Mouse (Mus musculus): ENCODE results near the gene Efcab12. TPM values are rescaled to one million over a fixed set of nuclear protein-coding genes. Genes with fewer than 3 reads are reported as not detected.
"Not testable (repeated sequence)": the region's sequence is repeated elsewhere in the genome, so short reads cannot be mapped to it uniquely, and the experiment has no call there.

Efcab12 gene
- polyA plus RNA-seq (2014; fragmentation: Nextera tagmentation; extraction: Ambion mirVana), result 0.40 and 0.72 TPM in 2 replicates

DNA sequence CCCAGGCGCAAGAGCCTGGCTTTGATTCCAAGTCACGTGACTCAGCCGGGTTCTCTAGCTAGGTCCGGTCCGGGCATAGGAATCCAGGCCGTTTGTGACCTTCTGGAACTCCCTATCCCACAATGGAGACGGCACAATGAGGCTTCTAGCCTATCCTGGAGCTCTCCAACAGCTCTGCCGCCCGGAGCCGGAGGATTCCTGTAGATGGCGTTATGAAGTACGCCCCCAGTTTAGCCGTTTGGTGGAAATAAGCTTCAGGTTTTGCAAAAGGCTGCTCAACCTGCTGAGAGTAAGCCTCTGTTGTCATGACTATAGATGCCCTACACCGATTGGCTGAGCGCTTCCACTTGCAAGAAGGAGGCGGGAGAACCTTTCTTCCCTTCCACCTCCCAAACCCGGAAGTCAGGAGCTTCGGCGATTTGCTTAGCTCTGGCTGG, at the start of gene Efcab12:
Gene Efcab12 (minus strand): TSS at position 252 of the 437 bp plus-strand sequence.
- Histone ChIP-seq H3K9me3 (ENCODE audit: control insufficient read depth, low read length) (no peaks in the 10 kb centered on the region), H3K4me3 (ENCODE audit: low read depth, low read length) (peak within 1 kb of the TSS; percentile 26), H3K36me3 (ENCODE audit: control insufficient read depth, insufficient read depth, low read length) (peaks cover 2% of the 10 kb centered on the region; the same call in 1 of the 2 replicates), H3K27me3 (ENCODE audit: control insufficient read depth, insufficient read depth, low read length) (no peaks in the 10 kb centered on the region), H3K27ac (replicated peaks; ENCODE audit: low read depth, low read length) (no peak within 1 kb of the TSS), H3K4me1 (ENCODE audit: control insufficient read depth, insufficient read depth, low read length) (no peaks in the 10 kb centered on the region), H3K4me2 (ENCODE audit: low read depth, severe bottlenecking) (peak within 1 kb of the TSS; percentile 60), H3K9ac (ENCODE audit: low read length) (peak within 1 kb of the TSS; percentile 31)
- 2% methylated on average over 19 of the region's 19 CpGs for WGBS
- peak; percentile 76 for DNase-seq (ENCODE audit: low spot score)
- peak; percentile 79; the same call in 1 of the 2 replicates for ATAC-seq (ENCODE audit: insufficient number of reproducible peaks, low FRiP score, low TSS enrichment, low read depth)

DNA sequence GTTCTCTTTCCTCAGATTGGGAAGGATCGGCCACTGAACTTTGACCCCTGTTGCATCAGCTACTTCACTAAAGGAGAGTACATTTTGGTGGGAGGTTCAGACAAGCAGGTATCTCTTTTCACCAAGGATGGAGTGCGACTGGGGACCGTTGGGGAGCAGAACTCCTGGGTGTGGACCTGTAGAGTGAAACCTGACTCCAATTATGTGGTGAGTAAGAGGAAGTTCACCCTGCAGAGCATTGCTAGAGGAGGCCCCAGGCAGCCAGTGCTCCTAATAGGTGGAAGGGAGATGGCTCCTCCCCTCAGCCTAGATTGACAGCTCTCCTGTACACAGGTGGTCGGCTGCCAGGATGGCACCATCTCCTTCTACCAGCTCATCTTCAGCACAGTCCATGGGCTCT, 48.7 kb upstream of the Efcab12 start:
- Histone ChIP-seq H3K4me2 (ENCODE audit: low read depth, severe bottlenecking) (no peak overlapping the region), H3K27ac (replicated peaks; ENCODE audit: low read depth, low read length) (no peak overlapping the region)
- 55% methylated on average over 4 of the region's 4 CpGs for WGBS

DNA sequence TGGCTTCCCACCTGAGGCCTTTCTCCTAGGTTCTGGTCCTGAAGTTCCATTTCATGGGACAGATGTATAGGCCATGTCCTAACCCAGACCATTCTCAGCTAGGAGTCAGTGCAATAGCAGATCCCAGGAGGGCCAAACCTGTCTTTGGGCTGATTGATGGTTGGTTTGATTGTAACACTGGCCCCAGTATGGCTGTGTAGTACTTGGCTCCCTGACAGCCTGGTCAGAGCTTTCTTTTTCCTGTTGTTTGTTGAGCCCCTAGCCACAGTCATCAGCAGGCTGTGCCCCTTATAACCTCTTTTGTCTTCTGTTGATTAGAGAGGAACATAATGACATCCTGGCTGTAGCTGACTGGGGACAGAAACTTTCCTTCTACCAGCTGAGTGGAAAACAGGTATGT, 45.8 kb upstream of the Efcab12 start:
- Histone ChIP-seq H3K36me3 (ENCODE audit: control insufficient read depth, insufficient read depth, low read length) (peaks cover 2% of the 10 kb centered on the region; the same call in 1 of the 2 replicates), H3K4me1 (ENCODE audit: control insufficient read depth, insufficient read depth, low read length) (no peaks in the 10 kb centered on the region), H3K9me3 (ENCODE audit: control insufficient read depth, low read length) (peaks cover 4% of the 10 kb centered on the region; the same call in 1 of the 2 replicates), H3K9ac (ENCODE audit: low read length) (no peak overlapping the region), H3K27ac (replicated peaks; ENCODE audit: low read depth, low read length) (no peak overlapping the region), H3K27me3 (ENCODE audit: control insufficient read depth, insufficient read depth, low read length) (no peaks in the 10 kb centered on the region), H3K4me3 (ENCODE audit: low read depth, low read length) (no peak overlapping the region), H3K4me2 (ENCODE audit: low read depth, severe bottlenecking) (no peak overlapping the region)
- DNase-seq (ENCODE audit: low spot score) (no peak), ATAC-seq (ENCODE audit: insufficient number of reproducible peaks, low FRiP score, low TSS enrichment, low read depth) (no peak)

More for the DNA sequence above, 48.7 kb upstream of the Efcab12 start:
- Histone ChIP-seq H3K27me3 (ENCODE audit: control insufficient read depth, insufficient read depth, low read length) (no peaks in the 10 kb centered on the region), H3K4me1 (ENCODE audit: control insufficient read depth, insufficient read depth, low read length) (no peaks in the 10 kb centered on the region), H3K9me3 (ENCODE audit: control insufficient read depth, low read length) (peaks cover 4% of the 10 kb centered on the region; the same call in 1 of the 2 replicates), H3K4me3 (ENCODE audit: low read depth, low read length) (no peak overlapping the region), H3K9ac (ENCODE audit: low read length) (no peak overlapping the region), H3K36me3 (ENCODE audit: control insufficient read depth, insufficient read depth, low read length) (peaks cover 2% of the 10 kb centered on the region; the same call in 1 of the 2 replicates)
- DNase-seq (ENCODE audit: low spot score), result no peak
- ATAC-seq (ENCODE audit: insufficient number of reproducible peaks, low FRiP score, low TSS enrichment, low read depth), result no peak

DNA sequence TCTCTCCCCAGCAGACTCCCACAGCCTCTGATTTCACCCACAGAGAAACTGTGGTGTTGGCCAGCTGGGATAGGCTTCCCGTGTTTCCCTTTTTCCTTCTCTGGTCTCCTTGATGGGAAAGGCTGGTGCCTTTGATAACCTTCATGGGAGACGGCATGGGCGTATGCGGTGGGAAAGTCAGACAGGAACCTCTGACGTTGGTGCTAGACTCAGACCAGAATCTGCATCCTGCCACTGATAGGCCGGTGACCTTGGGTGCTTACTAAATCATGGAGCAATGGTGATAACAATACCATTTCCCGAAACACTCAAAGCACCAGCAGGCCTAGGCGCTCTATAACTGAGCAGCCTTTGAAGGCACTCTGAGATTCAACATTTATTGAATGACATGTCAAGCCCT, 42.5 kb upstream of the Efcab12 start:
- Histone ChIP-seq H3K4me3 (ENCODE audit: low read depth, low read length) (no peak overlapping the region), H3K27ac (replicated peaks; ENCODE audit: low read depth, low read length) (no peak overlapping the region), H3K9me3 (ENCODE audit: control insufficient read depth, low read length) (no peaks in the 10 kb centered on the region), H3K36me3 (ENCODE audit: control insufficient read depth, insufficient read depth, low read length) (no peaks in the 10 kb centered on the region), H3K27me3 (ENCODE audit: control insufficient read depth, insufficient read depth, low read length) (no peaks in the 10 kb centered on the region), H3K9ac (ENCODE audit: low read length) (no peak overlapping the region), H3K4me2 (ENCODE audit: low read depth, severe bottlenecking) (no peak overlapping the region), H3K4me1 (ENCODE audit: control insufficient read depth, insufficient read depth, low read length) (no peaks in the 10 kb centered on the region)
- 90% methylated on average over 8 of the region's 8 CpGs for WGBS
- ATAC-seq (ENCODE audit: insufficient number of reproducible peaks, low FRiP score, low TSS enrichment, low read depth) (no peak), DNase-seq (ENCODE audit: low spot score) (no peak)

DNA sequence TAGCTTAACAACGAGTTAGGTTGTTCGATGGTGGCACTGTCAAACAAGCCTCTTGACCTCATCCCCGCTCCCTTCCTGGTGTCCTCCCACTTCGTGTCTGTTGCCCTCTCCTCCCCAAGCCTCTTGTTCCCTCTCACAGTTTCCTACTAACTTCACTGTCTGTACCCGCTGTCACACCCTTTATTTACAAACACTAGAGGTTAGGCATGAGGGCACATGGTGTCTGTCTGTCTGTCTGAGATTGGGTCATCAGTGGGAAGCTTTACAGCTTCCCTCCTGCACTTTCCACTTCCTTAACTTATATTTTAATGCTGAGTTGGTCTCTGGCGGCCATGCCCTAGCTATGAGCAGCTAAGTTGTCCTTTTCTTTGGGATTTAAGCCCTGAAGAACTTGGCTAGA, 41.5 kb upstream of the Efcab12 start:
- Histone ChIP-seq H3K9ac (ENCODE audit: low read length) (no peak overlapping the region), H3K27ac (replicated peaks; ENCODE audit: low read depth, low read length) (no peak overlapping the region)
- 80% methylated on average over 6 of the region's 6 CpGs for WGBS

DNA sequence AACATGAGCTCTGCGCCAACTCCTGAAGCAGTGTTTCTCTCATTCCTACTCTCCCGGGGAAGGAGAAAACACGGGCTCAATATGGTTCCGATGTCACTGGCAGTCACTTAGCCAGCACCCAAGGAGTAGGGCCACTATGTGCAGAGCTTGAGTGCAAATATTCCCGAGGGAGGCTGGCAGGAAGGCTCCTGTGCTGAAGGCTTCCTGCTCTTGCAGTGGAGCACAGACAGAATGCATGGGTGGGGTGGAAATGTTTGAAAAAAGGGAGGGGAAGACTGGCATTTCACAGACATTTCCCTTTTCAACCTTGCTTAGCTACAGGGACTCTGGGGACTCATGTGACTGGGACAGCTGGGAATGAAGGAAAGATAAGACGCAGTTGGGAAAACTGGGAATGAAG, 40.5 kb upstream of the Efcab12 start:
- Histone ChIP-seq H3K4me3 (ENCODE audit: low read depth, low read length) (no peak overlapping the region), H3K27ac (replicated peaks; ENCODE audit: low read depth, low read length) (no peak overlapping the region), H3K9ac (ENCODE audit: low read length) (no peak overlapping the region), H3K9me3 (ENCODE audit: control insufficient read depth, low read length) (no peaks in the 10 kb centered on the region), H3K36me3 (ENCODE audit: control insufficient read depth, insufficient read depth, low read length) (no peaks in the 10 kb centered on the region), H3K4me1 (ENCODE audit: control insufficient read depth, insufficient read depth, low read length) (no peaks in the 10 kb centered on the region), H3K27me3 (ENCODE audit: control insufficient read depth, insufficient read depth, low read length) (no peaks in the 10 kb centered on the region), H3K4me2 (ENCODE audit: low read depth, severe bottlenecking) (no peak overlapping the region)
- WGBS, result 88% methylated on average over 6 of the region's 6 CpGs
- ATAC-seq (ENCODE audit: insufficient number of reproducible peaks, low FRiP score, low TSS enrichment, low read depth), result no peak
- no peak for DNase-seq (ENCODE audit: low spot score)

More for the DNA sequence above, 41.5 kb upstream of the Efcab12 start:
- ATAC-seq (ENCODE audit: insufficient number of reproducible peaks, low FRiP score, low TSS enrichment, low read depth), result no peak
- no peaks in the 10 kb centered on the region for H3K36me3 ChIP-seq (ENCODE audit: control insufficient read depth, insufficient read depth, low read length)
- no peak overlapping the region for H3K4me3 ChIP-seq (ENCODE audit: low read depth, low read length)
- H3K4me2 ChIP-seq (ENCODE audit: low read depth, severe bottlenecking), result no peak overlapping the region
- H3K9me3 ChIP-seq (ENCODE audit: control insufficient read depth, low read length), result no peaks in the 10 kb centered on the region
- no peaks in the 10 kb centered on the region for H3K27me3 ChIP-seq (ENCODE audit: control insufficient read depth, insufficient read depth, low read length)
- DNase-seq (ENCODE audit: low spot score), result no peak
- no peaks in the 10 kb centered on the region for H3K4me1 ChIP-seq (ENCODE audit: control insufficient read depth, insufficient read depth, low read length)

DNA sequence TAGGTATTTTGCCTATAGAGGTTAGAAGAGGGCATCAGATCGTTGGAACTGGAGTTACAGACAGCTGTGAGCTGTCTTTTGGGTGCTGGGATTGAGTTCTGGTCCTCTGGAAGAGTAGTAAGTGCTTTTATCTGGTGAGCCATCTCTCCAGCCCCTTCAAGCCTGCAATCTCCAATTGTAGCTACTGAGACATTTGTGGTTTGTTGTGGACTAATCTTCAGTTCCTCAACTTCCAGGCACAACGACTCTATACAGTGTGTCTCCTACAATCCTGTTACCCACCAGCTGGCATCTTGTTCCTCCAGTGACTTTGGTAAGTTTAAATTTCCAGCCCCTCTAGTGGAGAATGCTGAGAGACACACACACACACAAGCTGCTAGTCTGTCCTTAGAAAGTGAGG, 39.0 kb upstream of the Efcab12 start:
- Histone ChIP-seq H3K4me2 (ENCODE audit: low read depth, severe bottlenecking) (no peak overlapping the region), H3K36me3 (ENCODE audit: control insufficient read depth, insufficient read depth, low read length) (no peaks in the 10 kb centered on the region), H3K4me3 (ENCODE audit: low read depth, low read length) (no peak overlapping the region), H3K27ac (replicated peaks; ENCODE audit: low read depth, low read length) (no peak overlapping the region), H3K9ac (ENCODE audit: low read length) (no peak overlapping the region), H3K9me3 (ENCODE audit: control insufficient read depth, low read length) (no peaks in the 10 kb centered on the region), H3K4me1 (ENCODE audit: control insufficient read depth, insufficient read depth, low read length) (no peaks in the 10 kb centered on the region), H3K27me3 (ENCODE audit: control insufficient read depth, insufficient read depth, low read length) (no peaks in the 10 kb centered on the region)
- 92% methylated on average over 2 of the region's 2 CpGs for WGBS
- ATAC-seq (ENCODE audit: insufficient number of reproducible peaks, low FRiP score, low TSS enrichment, low read depth) (no peak), DNase-seq (ENCODE audit: low spot score) (no peak)

DNA sequence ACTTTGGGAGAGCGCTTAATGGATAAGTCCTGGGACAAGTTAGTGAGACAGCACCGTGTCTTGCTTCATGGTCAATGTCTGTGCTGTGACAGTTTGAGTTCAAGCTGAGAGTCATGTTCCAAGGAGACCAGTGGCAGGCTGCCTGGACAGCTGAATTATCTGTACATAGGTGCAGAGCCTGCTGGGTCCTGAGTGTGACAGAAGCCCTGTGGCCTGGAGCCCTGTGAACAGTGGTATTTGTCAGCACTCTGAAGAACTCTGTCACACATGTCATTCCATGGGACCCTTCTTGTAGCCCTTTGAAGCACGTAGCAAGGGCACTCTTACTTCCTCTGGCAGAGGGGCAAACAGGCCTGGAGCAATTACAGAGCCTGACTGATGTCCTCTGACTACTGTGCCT, 33.1 kb upstream of the Efcab12 start:
- not testable (repeated sequence) for H3K9ac ChIP-seq (ENCODE audit: low read length); H3K4me3 ChIP-seq (ENCODE audit: low read depth, low read length); DNase-seq (ENCODE audit: low spot score); ATAC-seq (ENCODE audit: insufficient number of reproducible peaks, low FRiP score, low TSS enrichment, low read depth); H3K4me2 ChIP-seq (ENCODE audit: low read depth, severe bottlenecking); H3K9me3 ChIP-seq (ENCODE audit: control insufficient read depth, low read length); H3K4me1 ChIP-seq (ENCODE audit: control insufficient read depth, insufficient read depth, low read length); H3K36me3 ChIP-seq (ENCODE audit: control insufficient read depth, insufficient read depth, low read length); H3K27ac ChIP-seq (replicated peaks; ENCODE audit: low read depth, low read length); H3K27me3 ChIP-seq (ENCODE audit: control insufficient read depth, insufficient read depth, low read length)
- WGBS, result no CpG with 5 or more reads among the region's 3 CpGs

DNA sequence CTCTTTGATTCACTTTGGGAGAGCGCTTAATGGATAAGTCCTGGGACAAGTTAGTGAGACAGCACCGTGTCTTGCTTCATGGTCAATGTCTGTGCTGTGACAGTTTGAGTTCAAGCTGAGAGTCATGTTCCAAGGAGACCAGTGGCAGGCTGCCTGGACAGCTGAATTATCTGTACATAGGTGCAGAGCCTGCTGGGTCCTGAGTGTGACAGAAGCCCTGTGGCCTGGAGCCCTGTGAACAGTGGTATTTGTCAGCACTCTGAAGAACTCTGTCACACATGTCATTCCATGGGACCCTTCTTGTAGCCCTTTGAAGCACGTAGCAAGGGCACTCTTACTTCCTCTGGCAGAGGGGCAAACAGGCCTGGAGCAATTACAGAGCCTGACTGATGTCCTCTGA, 28.9 kb upstream of the Efcab12 start:
- not testable (repeated sequence) for H3K9ac ChIP-seq (ENCODE audit: low read length); H3K27me3 ChIP-seq (ENCODE audit: control insufficient read depth, insufficient read depth, low read length); H3K4me3 ChIP-seq (ENCODE audit: low read depth, low read length); H3K4me1 ChIP-seq (ENCODE audit: control insufficient read depth, insufficient read depth, low read length); DNase-seq (ENCODE audit: low spot score); H3K4me2 ChIP-seq (ENCODE audit: low read depth, severe bottlenecking); H3K9me3 ChIP-seq (ENCODE audit: control insufficient read depth, low read length); H3K27ac ChIP-seq (replicated peaks; ENCODE audit: low read depth, low read length); ATAC-seq (ENCODE audit: insufficient number of reproducible peaks, low FRiP score, low TSS enrichment, low read depth); H3K36me3 ChIP-seq (ENCODE audit: control insufficient read depth, insufficient read depth, low read length)
- no CpG with 5 or more reads among the region's 3 CpGs for WGBS
